Mouse (Mus musculus): ENCODE data around the gene Sept3.

DNA sequence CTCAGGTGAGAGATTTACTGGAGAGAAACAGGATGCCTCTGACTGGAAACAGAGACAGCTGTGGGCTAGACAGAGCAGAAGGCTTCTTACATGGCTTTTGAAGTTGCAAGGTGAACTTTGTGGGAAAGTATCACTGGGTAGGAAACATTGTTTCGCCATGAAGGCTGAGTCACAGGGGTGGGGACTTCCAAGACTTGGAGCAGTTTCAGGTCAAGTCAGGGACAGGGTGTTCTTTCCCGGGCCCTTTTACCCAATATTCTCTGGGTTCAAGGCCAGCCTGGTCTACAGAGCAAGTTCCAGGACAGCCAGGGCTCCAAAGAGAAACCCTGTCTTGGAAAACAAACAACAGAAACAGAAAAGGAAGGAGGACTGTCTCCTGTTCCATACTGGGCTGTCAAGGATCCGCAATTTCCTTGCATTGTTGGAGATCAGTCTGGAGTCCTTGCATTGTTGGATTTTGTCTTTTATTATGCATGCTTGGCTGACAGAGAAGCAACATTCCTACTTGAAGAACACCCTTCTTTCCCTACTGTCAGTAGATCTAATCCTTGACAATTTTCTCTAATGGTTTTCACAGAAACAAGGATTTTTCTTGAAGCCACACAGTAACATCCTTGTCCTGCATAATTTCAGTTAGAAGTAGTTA, 27.4 kb upstream of the Sept3 start:
- TF ChIP-seq CTCF (IDR thresholded peaks at IDR 0.05; ENCODE audit: borderline replicate concordance, insufficient read depth, low read length): no peak
- TF ChIP-seq POLR2A (IDR thresholded peaks at IDR 0.05; ENCODE audit: low read depth, low read length): no peak
